7 mouse cellular contexts compared by ENCODE assay signal in genomic region chr9:25251174-25251573, GRCm38 (mm10). TPM values are rescaled to one million over a fixed set of nuclear protein-coding genes. Genes with fewer than 3 reads are reported as not detected.
DNase-seq lines count a peak whose midpoint lies in the region; ATAC-seq lines count a peak whose summit lies in the region.

No protein-coding gene starts in this region.

- peaks cover 20% of the 10 kb centered on the region for H3K4me1 ChIP-seq in lung, embryonic 15.5 days
- peaks cover 27% of the 10 kb centered on the region for H3K4me1 ChIP-seq in forebrain, embryonic 10.5 days
- peaks cover 19% of the 10 kb centered on the region for H3K4me1 ChIP-seq in limb, embryonic 12.5 days (replicated peaks)

- H3K9ac ChIP-seq in lung, embryonic 15.5 days = peak overlapping the region; percentile 76
- peak overlapping the region; percentile 97 for H3K9ac ChIP-seq in limb, embryonic 12.5 days (replicated peaks)

- peak overlapping the region; percentile 99 for H3K27ac ChIP-seq in lung, embryonic 15.5 days
- H3K27ac ChIP-seq in forebrain, embryonic 10.5 days = peak overlapping the region; percentile 99
- H3K27ac ChIP-seq in limb, embryonic 12.5 days = peak overlapping the region; percentile 100

- no peaks in the 10 kb centered on the region for H3K27me3 ChIP-seq in lung, embryonic 15.5 days
- no peaks in the 10 kb centered on the region for H3K27me3 ChIP-seq in forebrain, embryonic 10.5 days (ENCODE audit: poor library complexity, severe bottlenecking)
- H3K27me3 ChIP-seq in limb, embryonic 12.5 days = no peaks in the 10 kb centered on the region
- no peaks in the 10 kb centered on the region for H3K27me3 ChIP-seq in splenic B cell, adult 2 months (ENCODE audit: control insufficient read depth, insufficient read depth, low read length, poor library complexity, severe bottlenecking)

- ATAC-seq in lung, embryonic 15.5 days (ENCODE audit: borderline replicate concordance, extremely low read depth, low FRiP score, low TSS enrichment) = no peak
- no peak for ATAC-seq in limb, embryonic 12.5 days (ENCODE audit: insufficient number of reproducible peaks, insufficient read depth, low FRiP score, low TSS enrichment, low read depth)

- H3K36me3 ChIP-seq in lung, embryonic 15.5 days = no peaks in the 10 kb centered on the region
- no peaks in the 10 kb centered on the region for H3K36me3 ChIP-seq in forebrain, embryonic 10.5 days (replicated peaks)
- H3K36me3 ChIP-seq in limb, embryonic 12.5 days = no peaks in the 10 kb centered on the region
- no peaks in the 10 kb centered on the region for H3K36me3 ChIP-seq in splenic B cell, adult 2 months (ENCODE audit: control insufficient read depth, insufficient read depth, low read length, poor library complexity, severe bottlenecking)

- 5% methylated on average over 6 of the region's 6 CpGs for WGBS in lung, embryonic 15.5 days
- 20% methylated on average over 6 of the region's 6 CpGs for WGBS in forebrain, embryonic 10.5 days
- 13% methylated on average over 6 of the region's 6 CpGs for WGBS in limb, embryonic 12.5 days

- peak overlapping the region; percentile 69 for H3K4me2 ChIP-seq in lung, embryonic 15.5 days
- H3K4me2 ChIP-seq in limb, embryonic 12.5 days = peak overlapping the region; percentile 78

- intact Hi-C loops in left cerebral cortex, postnatal 36 days (cut with DNase I) = loop anchor here (5.0 kb wide), 2 partner anchors 44 to 99 kb away; partner anchors contain the start of gene Herpud2

- H3K9me3 ChIP-seq in lung, embryonic 15.5 days = no peaks in the 10 kb centered on the region
- no peaks in the 10 kb centered on the region for H3K9me3 ChIP-seq in forebrain, embryonic 10.5 days
- no peaks in the 10 kb centered on the region for H3K9me3 ChIP-seq in limb, embryonic 12.5 days

- DNase-seq in lung, postnatal 14 days = no peak
- DNase-seq in forebrain, embryonic 10.5 days (ENCODE audit: extremely low spot score, low spot score) = no peak
- peak; percentile 6 for DNase-seq in splenic B cell, adult 2 months (ENCODE audit: low read depth, low spot score)
- DNase-seq in gastrocnemius, postnatal 4 days (ENCODE audit: low spot score in 2 of 2) = no peak
- no peak for DNase-seq in left cerebral cortex, postnatal 36 days (ENCODE audit: low spot score in 2 of 2)

- H3K4me3 ChIP-seq in lung, embryonic 15.5 days = peak overlapping the region; percentile 100
- H3K4me3 ChIP-seq in forebrain, embryonic 10.5 days = peak overlapping the region; percentile 99
- H3K4me3 ChIP-seq in limb, embryonic 12.5 days (replicated peaks) = peak overlapping the region; percentile 97

RNA-seq across cellular contexts. Expression of gene Sept7, which starts 1.1 kb away (rescaled TPM):
- polyA plus RNA-seq in lung, embryonic 15.5 days (2015; fragmentation: Nextera tagmentation; extraction: Ambion mirVana) = 296 and 305 TPM in 2 replicates
- polyA plus RNA-seq in forebrain, embryonic 10.5 days (2016; fragmentation: Nextera tagmentation; extraction: Ambion mirVana) = 214 and 245 TPM in 2 replicates
- 272 and 304 TPM in 2 replicates for polyA plus RNA-seq in limb, embryonic 12.5 days (2016; fragmentation: Nextera tagmentation; extraction: Ambion mirVana)
- total RNA-seq in gastrocnemius, postnatal 4 days (2021) = 100 to 1,000 TPM; 157 to 170 TPM
- 100 to 1,000 TPM; 381 to 384 TPM for total RNA-seq in left cerebral cortex, postnatal 36 days (2021)
